In the genomic region with DNA sequence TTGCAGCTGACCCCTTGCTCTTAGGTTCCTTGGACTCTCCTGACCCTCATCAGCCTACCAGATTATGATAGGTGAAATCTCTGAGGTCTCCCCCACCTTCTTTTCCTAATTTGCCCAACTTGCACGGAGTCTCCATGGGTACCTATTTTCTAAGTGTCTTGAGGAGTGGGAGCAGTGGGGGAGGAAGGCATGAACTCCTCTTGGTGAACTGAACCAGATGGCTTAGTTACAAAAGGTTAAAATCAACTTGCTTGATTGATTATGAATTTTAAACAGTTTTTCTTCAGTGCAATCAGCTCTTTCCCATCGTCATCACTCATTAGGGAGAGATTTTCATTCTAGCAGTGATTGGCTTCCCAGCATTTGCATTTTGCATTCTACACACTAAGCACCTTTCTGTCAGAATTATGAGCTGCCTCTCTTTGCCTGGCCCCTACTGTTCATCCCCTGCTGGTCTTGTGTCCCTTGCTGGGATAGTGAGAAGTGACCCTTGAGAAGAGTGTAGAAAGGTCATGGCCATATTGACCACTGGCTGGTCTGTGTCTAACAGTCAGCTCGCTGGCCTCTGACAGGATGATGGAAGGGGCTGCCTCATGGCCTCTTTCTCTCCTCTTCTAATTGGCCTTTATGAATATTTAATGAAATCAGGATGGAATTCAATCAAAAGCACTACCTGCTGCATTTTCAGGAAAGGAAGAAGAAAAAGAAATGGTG, we compare ENCODE assay signal across 24 mouse cellular contexts.
DNase-seq lines count a peak whose midpoint lies in the region; ATAC-seq lines count a peak whose summit lies in the region.
"Had no signal": no experiment of that assay in that cellular context is flagged by ENCODE, and none has a peak within 500 bp of the region (broad histone marks: within the 10 kb centered on the region; RNA-seq: fewer than 3 reads in every experiment).

No protein-coding gene starts in this region.

- H3K36me3 ChIP-seq in forebrain, embryonic 12.5 days (replicated peaks): no peaks in the 10 kb centered on the region
- no peaks in the 10 kb centered on the region for H3K36me3 ChIP-seq in forebrain, embryonic 10.5 days (replicated peaks)
- no peaks in the 10 kb centered on the region for H3K36me3 ChIP-seq in hindbrain, embryonic 10.5 days
- H3K36me3 ChIP-seq in hindbrain, embryonic 13.5 days: no peaks in the 10 kb centered on the region
- no peaks in the 10 kb centered on the region for H3K36me3 ChIP-seq in midbrain, embryonic 12.5 days
- no peaks in the 10 kb centered on the region for H3K36me3 ChIP-seq in midbrain, embryonic 13.5 days
- H3K36me3 ChIP-seq: embryonic facial prominence, embryonic 13.5 days; heart, embryonic 15.5 days had no signal

- WGBS in forebrain, embryonic 12.5 days: 42% methylated on average over 3 of the region's 3 CpGs
- 83% methylated on average over 3 of the region's 3 CpGs for WGBS in forebrain, embryonic 10.5 days
- WGBS in hindbrain, embryonic 10.5 days: 55% methylated on average over 3 of the region's 3 CpGs
- WGBS in hindbrain, embryonic 13.5 days: 45% methylated on average over 3 of the region's 3 CpGs
- 63% methylated on average over 3 of the region's 3 CpGs for WGBS in midbrain, embryonic 12.5 days
- WGBS in midbrain, embryonic 13.5 days: 64% methylated on average over 3 of the region's 3 CpGs

- no peaks in the 10 kb centered on the region for H3K9me3 ChIP-seq in forebrain, embryonic 12.5 days
- no peaks in the 10 kb centered on the region for H3K9me3 ChIP-seq in forebrain, embryonic 10.5 days
- no peaks in the 10 kb centered on the region for H3K9me3 ChIP-seq in hindbrain, embryonic 10.5 days
- H3K9me3 ChIP-seq in hindbrain, embryonic 13.5 days: no peaks in the 10 kb centered on the region
- no peaks in the 10 kb centered on the region for H3K9me3 ChIP-seq in midbrain, embryonic 12.5 days
- no peaks in the 10 kb centered on the region for H3K9me3 ChIP-seq in midbrain, embryonic 13.5 days
- H3K9me3 ChIP-seq: embryonic facial prominence, embryonic 13.5 days; heart, embryonic 15.5 days had no signal

- no peaks in the 10 kb centered on the region for H3K4me1 ChIP-seq in forebrain, embryonic 12.5 days
- peaks cover 5% of the 10 kb centered on the region; the same call in 1 of the 2 replicates for H3K4me1 ChIP-seq in forebrain, embryonic 10.5 days
- H3K4me1 ChIP-seq in hindbrain, embryonic 10.5 days (replicated peaks): peaks cover 5% of the 10 kb centered on the region; the same call in 1 of the 2 replicates
- H3K4me1 ChIP-seq in hindbrain, embryonic 13.5 days (replicated peaks): peaks cover 3% of the 10 kb centered on the region; the same call in 1 of the 2 replicates
- H3K4me1 ChIP-seq in midbrain, embryonic 12.5 days: no peaks in the 10 kb centered on the region
- no peaks in the 10 kb centered on the region for H3K4me1 ChIP-seq in midbrain, embryonic 13.5 days (replicated peaks)
- H3K4me1 ChIP-seq: heart, embryonic 15.5 days had no signal

- no peak overlapping the region for H3K9ac ChIP-seq in forebrain, embryonic 12.5 days
- no peak overlapping the region for H3K9ac ChIP-seq in hindbrain, embryonic 13.5 days
- no peak overlapping the region for H3K9ac ChIP-seq in midbrain, embryonic 12.5 days (replicated peaks)
- no peak overlapping the region for H3K9ac ChIP-seq in midbrain, embryonic 13.5 days (replicated peaks)
- H3K9ac ChIP-seq: embryonic facial prominence, embryonic 13.5 days; heart, embryonic 15.5 days had no signal

- H3K27me3 ChIP-seq in forebrain, embryonic 12.5 days: no peaks in the 10 kb centered on the region
- no peaks in the 10 kb centered on the region for H3K27me3 ChIP-seq in forebrain, embryonic 10.5 days (ENCODE audit: poor library complexity, severe bottlenecking)
- no peaks in the 10 kb centered on the region for H3K27me3 ChIP-seq in hindbrain, embryonic 10.5 days (ENCODE audit: insufficient read depth, poor library complexity, severe bottlenecking)
- H3K27me3 ChIP-seq in hindbrain, embryonic 13.5 days: no peaks in the 10 kb centered on the region
- H3K27me3 ChIP-seq in midbrain, embryonic 12.5 days: no peaks in the 10 kb centered on the region
- no peaks in the 10 kb centered on the region for H3K27me3 ChIP-seq in midbrain, embryonic 13.5 days
- H3K27me3 ChIP-seq: CH12.LX; embryonic facial prominence, embryonic 13.5 days; heart, embryonic 15.5 days; Patski had no signal

- no peak overlapping the region for H3K4me3 ChIP-seq in forebrain, embryonic 12.5 days (replicated peaks)
- H3K4me3 ChIP-seq in forebrain, embryonic 10.5 days: no peak overlapping the region
- no peak overlapping the region for H3K4me3 ChIP-seq in hindbrain, embryonic 10.5 days
- H3K4me3 ChIP-seq in hindbrain, embryonic 13.5 days: no peak overlapping the region
- H3K4me3 ChIP-seq in midbrain, embryonic 12.5 days: no peak overlapping the region
- no peak overlapping the region for H3K4me3 ChIP-seq in midbrain, embryonic 13.5 days (replicated peaks)
- H3K4me3 ChIP-seq: embryonic facial prominence, embryonic 13.5 days; heart, adult 2 months; heart, embryonic 15.5 days had no signal

- H3K4me2 ChIP-seq in forebrain, embryonic 12.5 days: no peak overlapping the region
- no peak overlapping the region for H3K4me2 ChIP-seq in hindbrain, embryonic 13.5 days
- H3K4me2 ChIP-seq in midbrain, embryonic 12.5 days (replicated peaks): no peak overlapping the region
- H3K4me2 ChIP-seq in midbrain, embryonic 13.5 days (replicated peaks): no peak overlapping the region
- H3K4me2 ChIP-seq: embryonic facial prominence, embryonic 13.5 days; heart, embryonic 11.5 days; heart, embryonic 15.5 days had no signal

- no peak for DNase-seq in forebrain, embryonic 10.5 days (ENCODE audit: extremely low spot score, low spot score)
- peak; percentile 33 for DNase-seq in hindbrain, embryonic 10.5 days (ENCODE audit: low spot score)
- DNase-seq in thymus, postnatal 25 days: no peak
- DNase-seq: adrenal gland, postnatal 14 days; cerebellum, adult 18-20 months; cerebellum, adult 9-11 months; cerebellum, postnatal 36 days; embryo, embryonic 11 days; gastrocnemius, postnatal 14 days; heart, adult 2 months; heart, postnatal 14 days; kidney, adult 8-10 months had no signal

- ATAC-seq in forebrain, embryonic 12.5 days (ENCODE audit: low FRiP score): peak; percentile 20; the same call in 1 of the 2 replicates
- ATAC-seq in hindbrain, embryonic 13.5 days (ENCODE audit: low FRiP score): no peak
- ATAC-seq in midbrain, embryonic 12.5 days (ENCODE audit: low FRiP score, low read depth): peak; percentile 34; the same call in 1 of the 2 replicates
- ATAC-seq in midbrain, embryonic 13.5 days: no peak
- ATAC-seq: activated CD4-positive, CD25-positive, alpha-beta regulatory T cell, adult 4 months; inflammation-experienced regulatory T-cells, adult 6 months; intestine, postnatal 0 days; Patski had no signal

- no peak overlapping the region for H3K27ac ChIP-seq in forebrain, embryonic 12.5 days
- no peak overlapping the region for H3K27ac ChIP-seq in forebrain, embryonic 10.5 days
- H3K27ac ChIP-seq in hindbrain, embryonic 10.5 days: no peak overlapping the region
- H3K27ac ChIP-seq in hindbrain, embryonic 13.5 days: no peak overlapping the region
- H3K27ac ChIP-seq in midbrain, embryonic 12.5 days (replicated peaks): no peak overlapping the region
- H3K27ac ChIP-seq in midbrain, embryonic 13.5 days: no peak overlapping the region
- H3K27ac ChIP-seq: embryonic facial prominence, embryonic 13.5 days; heart, adult 2 months; heart, embryonic 15.5 days had no signal

Comparison
In these comparisons a context has a peak if more than half of its experiments do, and no peak if none do; other contexts are left out.
1. ATAC-seq: peak in forebrain, embryonic 12.5 days (single experiment) and midbrain, embryonic 12.5 days (single experiment); none in hindbrain, embryonic 13.5 days (single experiment) and midbrain, embryonic 13.5 days (single experiment).